Mouse (Mus musculus) 3T3-L1 (cell line): ENCODE results near the gene Olfr1208.

ENCODE experiments used
- DNase-seq: peaks from one replicate; pipeline ENCODE4 v3.0.0-alpha.2; 2015; ENCODE audit warnings: low read depth, low spot score

Olfr1208 gene

DNA sequence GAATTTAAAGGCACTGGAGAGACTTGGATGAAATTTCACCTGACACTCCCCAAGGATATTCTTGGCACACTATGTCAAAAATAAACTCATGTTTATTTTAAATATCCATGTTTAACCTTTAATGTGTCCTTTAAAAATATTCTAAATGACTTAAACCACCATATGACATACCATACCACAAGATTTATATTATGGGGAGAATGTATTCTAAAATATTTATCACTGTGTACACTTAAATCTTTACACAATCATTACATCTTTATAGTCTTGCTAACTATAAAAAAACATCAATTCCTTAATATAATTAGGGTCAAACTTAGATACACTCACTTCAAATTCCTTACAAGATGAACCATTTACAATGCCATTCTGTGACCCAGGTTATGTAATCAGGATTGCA is at the start of gene Olfr1208:
Gene Olfr1208 (minus strand): TSS at position 101 of the 400 bp plus-strand sequence.
- DNase-seq: no peak

DNA sequence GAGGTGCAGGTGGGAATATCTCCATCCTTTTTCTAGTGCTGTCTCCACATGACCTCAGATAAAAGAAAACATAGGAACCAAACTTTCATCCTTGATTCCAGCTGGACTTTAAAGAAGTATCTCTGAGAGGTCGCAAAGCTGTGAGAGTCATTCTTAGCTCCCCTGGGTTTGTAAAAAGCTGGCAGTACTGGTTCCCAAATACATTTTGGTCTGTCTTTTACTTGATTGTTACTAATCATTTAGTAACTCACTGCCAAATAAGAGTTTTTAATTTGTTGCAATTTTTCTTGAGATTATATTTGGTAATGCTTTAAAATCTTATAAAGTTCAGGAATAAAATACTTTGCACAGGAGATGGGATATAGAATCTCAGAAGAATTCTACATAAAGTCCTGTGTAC is 35.9 kb upstream of the Olfr1208 start, which contains the start of gene Olfr1211:
Gene Olfr1211 (minus strand): TSS at position 101 of the 400 bp plus-strand sequence.
- no peak for DNase-seq

DNA sequence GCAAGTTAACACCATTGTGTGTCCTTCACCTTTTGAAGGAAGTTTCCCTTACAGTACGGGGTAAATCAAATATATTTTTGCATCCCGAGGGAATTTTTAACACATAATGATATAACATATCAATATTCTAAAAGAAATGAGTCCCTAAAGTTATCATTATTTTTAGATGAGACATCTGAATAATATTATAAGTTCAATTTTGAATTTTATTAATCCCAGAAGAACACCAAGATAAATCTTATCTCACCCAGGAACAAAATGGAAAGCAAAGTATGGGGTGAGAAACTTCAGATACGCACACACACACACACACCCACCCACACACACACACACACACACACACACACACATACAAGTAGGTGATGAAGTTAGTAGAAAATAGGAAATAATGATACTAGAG is 12.9 kb upstream of the Olfr1208 start, which contains the start of gene Olfr1209:
Gene Olfr1209 (minus strand): TSS at position 101 of the 400 bp plus-strand sequence.
- DNase-seq: no peak

DNA sequence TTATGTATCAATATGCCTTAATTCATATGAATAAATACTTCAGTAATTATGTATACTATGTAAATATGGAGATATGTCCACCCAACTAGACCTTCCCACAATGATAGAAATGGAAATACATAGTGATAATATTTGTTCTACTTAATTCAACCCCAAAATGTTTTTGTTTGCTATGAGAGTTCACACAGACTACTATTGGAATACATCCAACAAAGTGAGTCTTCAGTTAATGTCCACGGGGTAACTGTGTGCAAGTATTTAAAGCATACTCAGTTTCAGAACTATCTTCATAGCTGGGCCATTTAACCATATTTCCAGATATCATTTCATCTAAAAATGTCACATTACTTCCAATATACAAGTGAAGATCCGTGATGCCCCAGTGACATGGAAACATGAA is 39.2 kb downstream of the Olfr1208 start, which contains the start of gene Olfr1206:
Gene Olfr1206 (plus strand): TSS at position 301 of the 400 bp plus-strand sequence.
- DNase-seq: no peak

DNA sequence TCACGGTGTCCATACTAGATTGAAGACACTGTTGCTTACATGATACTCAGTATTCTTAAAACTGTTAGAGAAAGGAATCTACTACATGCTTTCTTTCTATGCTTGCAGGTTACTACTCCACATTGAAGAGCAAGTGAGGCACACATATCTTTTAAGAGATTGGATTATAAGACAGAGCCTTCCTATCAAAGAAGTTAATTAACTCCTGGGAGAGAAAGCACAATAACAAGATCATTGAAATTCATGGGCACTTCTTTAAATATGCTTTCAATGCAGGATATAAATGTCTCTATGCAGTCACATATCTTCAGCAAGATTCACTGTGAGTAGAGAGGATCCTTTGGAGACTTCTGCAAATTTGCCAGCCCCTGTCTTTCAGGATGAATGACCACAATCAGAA is 53.1 kb downstream of the Olfr1208 start, which contains the start of gene Olfr1204:
Gene Olfr1204 (plus strand): TSS at position 301 of the 400 bp plus-strand sequence.
- DNase-seq: no peak
